Comparison of ENCODE assay signal across 7 mouse cellular contexts in genomic region chr2:181580131-181580772, GRCm38 (mm10). TPM values are rescaled to one million over a fixed set of nuclear protein-coding genes. Genes with fewer than 3 reads are reported as not detected.
DNase-seq lines count a peak whose midpoint lies in the region; ATAC-seq lines count a peak whose summit lies in the region.

No protein-coding gene starts in this region.

- 82% methylated on average over 5 of the region's 5 CpGs for WGBS in forebrain, embryonic 16.5 days
- 64% methylated on average over 5 of the region's 5 CpGs for WGBS in liver, embryonic 12.5 days (ENCODE audit: insufficient replicate concordance)

- H3K4me2 ChIP-seq in forebrain, embryonic 16.5 days (ENCODE audit: low read length) = peak overlapping the region; percentile 96
- peak overlapping the region; percentile 92 for H3K4me2 ChIP-seq in liver, embryonic 12.5 days

- H3K4me1 ChIP-seq in forebrain, embryonic 16.5 days (replicated peaks; ENCODE audit: control insufficient read depth, insufficient read depth, low read length) = peaks cover 16% of the 10 kb centered on the region
- H3K4me1 ChIP-seq in liver, embryonic 12.5 days = peaks cover 62% of the 10 kb centered on the region

- DNase-seq in ovary, postnatal 10 days (ENCODE audit: low spot score) = peak; percentile 0
- DNase-seq in ovary, postnatal 36 days (ENCODE audit: low spot score) = no peak
- DNase-seq in testis, postnatal 10 days (ENCODE audit: low spot score) = peak; percentile 26
- DNase-seq in right cerebral cortex, postnatal 36 days (ENCODE audit: low spot score in 2 of 2) = no peak
- no peak for DNase-seq in embryo, embryonic 9.5 days (ENCODE audit: extremely low spot score)

- 0 out of 2 replicates have a peak overlapping the region, but pooled peaks have one; percentile 61 for H3K27ac ChIP-seq in forebrain, embryonic 16.5 days (ENCODE audit: low read length)
- H3K27ac ChIP-seq in liver, embryonic 12.5 days = peak overlapping the region; percentile 95

- no peaks in the 10 kb centered on the region for H3K27me3 ChIP-seq in forebrain, embryonic 16.5 days (replicated peaks; ENCODE audit: control insufficient read depth, insufficient read depth, low read length)
- no peaks in the 10 kb centered on the region for H3K27me3 ChIP-seq in liver, embryonic 12.5 days (replicated peaks)

- peak overlapping the region; percentile 87 for H3K9ac ChIP-seq in forebrain, embryonic 16.5 days (replicated peaks; ENCODE audit: low read depth, low read length)
- peak overlapping the region; percentile 83 for H3K9ac ChIP-seq in liver, embryonic 12.5 days

- H3K4me3 ChIP-seq in forebrain, embryonic 16.5 days (replicated peaks; ENCODE audit: low read length) = peak overlapping the region; percentile 78
- H3K4me3 ChIP-seq in liver, embryonic 12.5 days = peak overlapping the region; percentile 80

- peaks cover 12% of the 10 kb centered on the region for H3K36me3 ChIP-seq in forebrain, embryonic 16.5 days (ENCODE audit: control insufficient read depth, insufficient read depth)
- H3K36me3 ChIP-seq in liver, embryonic 12.5 days = peaks cover 18% of the 10 kb centered on the region

- no peak for ATAC-seq in forebrain, embryonic 16.5 days
- no peak for ATAC-seq in liver, embryonic 12.5 days

- H3K9me3 ChIP-seq in forebrain, embryonic 16.5 days (ENCODE audit: control insufficient read depth, low read length) = no peaks in the 10 kb centered on the region
- no peaks in the 10 kb centered on the region for H3K9me3 ChIP-seq in liver, embryonic 12.5 days (replicated peaks)

RNA-seq across cellular contexts. Expression of gene Uckl1, which starts 4.4 kb away (rescaled TPM):
- polyA plus RNA-seq in forebrain, embryonic 16.5 days (2015; fragmentation: Nextera tagmentation; extraction: Ambion mirVana) = 58.5 and 69.8 TPM in 2 replicates
- polyA plus RNA-seq in liver, embryonic 12.5 days (2016; fragmentation: Nextera tagmentation; extraction: Ambion mirVana) = 30.7 and 32.7 TPM in 2 replicates

RNA-seq across cellular contexts. Expression of gene Prpf6, which starts 11.4 kb away (rescaled TPM):
- polyA plus RNA-seq in forebrain, embryonic 16.5 days (2015; fragmentation: Nextera tagmentation; extraction: Ambion mirVana) = 74.5 and 80.1 TPM in 2 replicates
- 45.6 and 48.2 TPM in 2 replicates for polyA plus RNA-seq in liver, embryonic 12.5 days (2016; fragmentation: Nextera tagmentation; extraction: Ambion mirVana)

RNA-seq across cellular contexts. Expression of gene Zfp512b, which starts 12.4 kb away (rescaled TPM):
- 60.6 and 79.8 TPM in 2 replicates for polyA plus RNA-seq in forebrain, embryonic 16.5 days (2015; fragmentation: Nextera tagmentation; extraction: Ambion mirVana)
- polyA plus RNA-seq in liver, embryonic 12.5 days (2016; fragmentation: Nextera tagmentation; extraction: Ambion mirVana) = 22.2 and 23.4 TPM in 2 replicates

RNA-seq across cellular contexts. Expression of gene Samd10, which starts 18.8 kb away (rescaled TPM):
- 99.8 and 128 TPM in 2 replicates for polyA plus RNA-seq in forebrain, embryonic 16.5 days (2015; fragmentation: Nextera tagmentation; extraction: Ambion mirVana)
- 2.8 and 3.0 TPM in 2 replicates for polyA plus RNA-seq in liver, embryonic 12.5 days (2016; fragmentation: Nextera tagmentation; extraction: Ambion mirVana)

RNA-seq across cellular contexts. Expression of gene Dnajc5, which starts 60.0 kb away (rescaled TPM):
- 221 and 239 TPM in 2 replicates for polyA plus RNA-seq in forebrain, embryonic 16.5 days (2015; fragmentation: Nextera tagmentation; extraction: Ambion mirVana)
- polyA plus RNA-seq in liver, embryonic 12.5 days (2016; fragmentation: Nextera tagmentation; extraction: Ambion mirVana) = 43.6 and 45.0 TPM in 2 replicates

Comparison
In these comparisons a context has a peak if more than half of its experiments do, and no peak if none do; other contexts are left out.
1. DNase-seq: peak in ovary, postnatal 10 days (single experiment) and testis, postnatal 10 days (single experiment); none in ovary, postnatal 36 days (single experiment), right cerebral cortex, postnatal 36 days (0 of 2) and embryo, embryonic 9.5 days (single experiment).